Mouse (Mus musculus) CH12F3 (cell line): ENCODE measurements around the gene Hadha.

Source experiments
- in situ Hi-C: fragments of 300-500 bp; cut with MboI; formaldehyde crosslinking; loops from 2 replicates; pipeline ENCODE4 v1.14.3; 2020; ENCODE audit warnings: low sequenced_read_pairs

The Hadha gene

GRCm38 (mm10) chr5:30154013-30154412 lies 949 bp downstream of the Hadha start:
- in situ Hi-C loops = no loop called here

DNA sequence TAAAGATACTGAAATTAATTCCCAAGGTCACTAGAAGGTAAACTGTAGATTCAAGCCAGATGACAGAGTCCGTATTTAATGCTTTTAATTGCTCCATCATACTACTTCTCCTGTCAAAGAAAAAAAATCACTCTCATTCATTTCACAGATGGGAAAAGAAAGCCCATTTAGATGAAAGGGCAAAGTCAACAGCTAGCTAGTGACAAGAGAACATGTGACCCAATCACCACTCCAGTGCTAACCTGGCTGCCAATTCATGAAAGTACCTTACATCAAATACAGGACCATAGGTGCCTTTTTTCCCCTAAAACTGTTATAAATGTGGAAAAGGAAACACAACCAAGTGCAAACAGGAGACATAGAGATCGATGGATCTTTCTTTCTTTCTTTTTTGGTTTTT lies 1.7 kb downstream of the Hadha start:
- in situ Hi-C loops = no loop called here

- in situ Hi-C loops = no loop called here
Measured at GRCm38 (mm10) chr5:30152413-30152812, 2.5 kb downstream of the Hadha start.

- in situ Hi-C loops = no loop called here
Measured at GRCm38 (mm10) chr5:30152007-30152406, 3.0 kb downstream of the Hadha start.

GRCm38 (mm10) chr5:30148133-30148920 lies 6.6 kb downstream of the Hadha start:
- in situ Hi-C loops = no loop called here

- in situ Hi-C loops = no loop called here
Measured at GRCm38 (mm10) chr5:30146526-30146925, 8.4 kb downstream of the Hadha start.

DNA sequence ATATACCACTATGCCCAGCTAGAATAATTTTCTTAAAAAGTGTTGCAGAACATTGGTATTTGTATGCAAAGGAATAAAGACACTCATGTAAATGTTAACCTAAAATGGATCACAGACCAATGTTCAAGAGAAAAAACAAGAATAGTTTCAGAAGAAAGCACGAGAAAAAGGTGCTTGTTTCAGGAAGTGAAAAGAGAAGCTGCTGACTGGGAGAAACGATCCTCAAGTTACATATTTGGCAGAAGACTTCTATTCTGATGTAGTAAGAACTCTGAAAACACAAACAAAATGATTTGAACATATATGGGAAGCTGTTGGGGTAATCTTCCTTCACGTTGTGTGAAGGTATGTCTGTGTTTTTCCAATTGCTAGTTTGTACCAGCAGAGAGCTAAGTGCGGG lies 16.8 kb downstream of the Hadha start:
- in situ Hi-C loops = no loop called here

- in situ Hi-C loops = no loop called here
Measured at GRCm38 (mm10) chr5:30137271-30137670, 17.7 kb downstream of the Hadha start.

- in situ Hi-C loops = no loop called here
Measured at GRCm38 (mm10) chr5:30135711-30136231, 19.2 kb downstream of the Hadha start.

DNA sequence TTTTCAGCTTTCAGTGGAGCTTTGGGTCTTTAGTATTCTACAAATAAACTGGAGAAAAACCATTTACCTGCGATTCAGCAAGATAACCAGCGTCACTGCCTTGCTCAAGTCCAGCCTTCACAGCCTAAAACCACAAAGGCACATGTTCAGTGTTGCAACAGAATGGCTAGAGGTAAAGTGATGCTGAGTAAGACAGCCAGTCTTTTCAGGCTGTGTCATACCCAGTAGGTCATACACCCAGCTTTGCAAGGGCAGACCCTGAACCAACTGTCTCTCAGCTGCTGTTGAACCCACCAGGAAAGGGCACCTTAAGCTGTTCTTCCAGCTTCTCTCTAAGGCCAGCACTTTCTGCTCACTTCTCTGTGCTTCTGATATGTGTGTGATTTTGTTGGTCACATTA lies 22.8 kb downstream of the Hadha start:
- in situ Hi-C loops = no loop called here

GRCm38 (mm10) chr5:30131246-30131645 lies 23.7 kb downstream of the Hadha start:
- in situ Hi-C loops = no loop called here

DNA sequence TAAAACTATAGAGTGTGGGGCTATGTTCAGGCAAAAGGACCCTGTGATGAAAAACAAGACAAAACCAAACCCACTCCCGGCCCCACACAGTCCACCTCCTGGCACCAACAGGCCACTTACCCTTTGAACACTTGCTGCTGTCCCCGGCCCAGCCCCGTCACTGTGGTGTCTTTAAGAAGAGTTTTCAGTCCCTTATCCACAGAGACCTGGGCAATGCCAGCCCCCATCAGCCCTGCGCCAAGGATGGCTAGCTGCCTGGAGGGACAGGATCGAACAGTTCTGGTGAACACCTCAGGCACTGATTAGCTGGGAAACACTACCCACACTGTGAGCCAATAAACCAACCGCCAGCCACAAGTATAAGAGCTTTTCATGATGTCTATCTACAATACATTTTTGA lies 26.3 kb downstream of the Hadha start:
- in situ Hi-C loops = no loop called here

GRCm38 (mm10) chr5:30127921-30128597 lies 26.9 kb downstream of the Hadha start:
- in situ Hi-C loops = no loop called here

DNA sequence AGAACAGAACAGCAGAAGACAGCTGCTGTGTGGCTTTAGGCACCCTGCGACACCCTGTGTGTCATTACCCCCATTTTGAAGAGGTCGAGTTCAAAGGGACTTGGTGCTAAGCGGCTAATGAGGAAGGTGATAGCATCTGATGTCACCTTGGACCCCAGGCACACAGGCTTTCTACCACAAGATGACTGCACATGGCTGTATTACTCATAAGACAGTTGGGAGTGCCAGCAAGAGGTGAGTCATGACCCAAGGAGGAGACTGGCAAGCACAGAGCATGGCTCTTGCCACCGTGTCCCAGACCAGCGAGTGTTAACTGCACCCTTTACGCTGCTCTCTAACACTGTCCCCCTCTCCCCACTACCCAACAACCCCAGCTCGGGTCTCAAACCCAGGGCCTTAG lies 28.2 kb downstream of the Hadha start:
- in situ Hi-C loops = no loop called here

DNA sequence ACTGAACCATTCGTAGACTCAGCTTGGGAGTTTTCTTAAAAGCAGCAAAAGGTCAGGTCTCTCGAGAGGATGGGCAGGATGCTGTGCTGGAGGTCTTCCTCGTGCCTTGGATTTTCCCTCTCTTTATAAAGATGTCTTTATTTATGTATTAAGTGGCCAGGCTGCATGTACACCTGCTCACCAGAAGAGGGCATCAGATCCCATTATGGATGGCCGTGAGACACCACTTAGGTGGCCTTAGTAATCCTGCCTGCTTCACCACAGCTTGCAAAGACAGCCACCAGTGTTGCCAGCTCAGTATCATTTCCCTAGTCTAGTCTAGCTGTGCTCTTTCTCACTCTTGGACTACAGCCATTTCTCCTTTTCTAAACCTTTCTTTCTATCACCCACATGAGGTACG lies 29.4 kb downstream of the Hadha start:
- in situ Hi-C loops = no loop called here

- in situ Hi-C loops = no loop called here
Measured at GRCm38 (mm10) chr5:30122481-30122880, 32.5 kb downstream of the Hadha start.

GRCm38 (mm10) chr5:30120106-30120505 lies 34.9 kb downstream of the Hadha start:
- in situ Hi-C loops = no loop called here

- in situ Hi-C loops = no loop called here
Measured at GRCm38 (mm10) chr5:30119163-30119562, 35.8 kb downstream of the Hadha start.

DNA sequence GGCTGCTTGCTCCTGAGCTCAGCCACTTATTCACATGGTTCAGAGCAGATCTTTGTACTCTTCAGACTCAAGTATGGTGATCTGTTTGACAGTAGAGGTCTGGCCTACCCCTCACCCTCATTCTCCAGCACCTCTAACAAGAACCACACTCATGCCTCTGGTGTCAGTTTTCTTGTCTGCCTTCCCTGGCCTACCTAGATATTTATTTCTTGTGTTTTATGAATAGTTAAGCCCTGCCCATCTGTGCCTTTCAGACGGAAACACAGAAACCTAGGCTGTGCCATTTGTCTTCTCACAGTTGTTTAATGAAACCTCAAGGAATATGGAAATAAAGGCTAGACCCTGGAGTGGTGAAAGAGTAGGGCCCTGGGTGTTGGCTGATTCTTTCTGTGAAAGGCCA lies 36.9 kb downstream of the Hadha start:
- in situ Hi-C loops = no loop called here

DNA sequence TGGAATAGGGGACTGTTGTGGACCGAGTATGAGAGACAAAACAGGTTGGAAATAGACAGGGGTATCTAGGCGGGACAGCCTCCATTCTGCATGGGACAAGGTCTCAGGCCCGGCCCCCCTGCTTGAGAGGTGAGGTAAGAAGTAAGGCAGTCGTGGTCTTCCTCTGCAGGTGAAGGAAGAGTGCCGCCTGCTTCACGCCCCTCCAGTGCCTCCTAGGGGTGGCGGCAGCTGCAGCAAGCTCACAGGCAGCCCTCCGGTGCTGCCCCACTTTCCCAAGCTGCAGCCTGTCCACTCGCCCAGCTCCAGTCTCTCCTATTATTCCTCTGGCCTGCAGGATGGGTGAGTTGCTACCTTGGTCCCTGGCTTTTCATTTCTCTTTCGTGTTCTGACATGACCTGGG lies 39.2 kb downstream of the Hadha start:
- in situ Hi-C loops = no loop called here

DNA sequence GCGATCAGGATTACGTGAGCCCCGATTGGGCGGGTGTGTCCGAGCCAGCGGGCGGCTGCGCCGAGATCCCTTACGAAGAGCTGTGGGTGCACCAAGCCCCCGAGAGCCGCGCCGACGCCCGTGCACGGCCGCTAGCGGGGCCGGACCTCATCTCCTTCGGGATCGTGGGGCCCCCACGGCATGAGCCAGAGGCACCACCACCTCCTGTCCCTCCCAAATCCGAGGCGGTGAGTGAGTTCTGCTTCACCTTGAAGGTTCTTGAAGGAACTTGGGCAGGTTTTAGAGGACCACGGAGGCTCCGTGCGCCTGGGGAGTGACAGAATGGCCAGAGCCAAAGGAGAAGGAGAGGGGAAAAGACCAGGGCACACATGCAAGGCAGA lies 40.2 kb downstream of the Hadha start:
- in situ Hi-C loops = no loop called here
